Mouse (Mus musculus): ENCODE data around the gene Pigk. TPM values are rescaled to one million over a fixed set of nuclear protein-coding genes. Genes with fewer than 3 reads are reported as not detected.

Gene Pigk
- total RNA-seq, 4 experiments from 2014 or later = 21.7 to 26.6 (median 23.0) TPM

GRCm38 (mm10) chr3:152980978-152981974 lies 267.4 kb downstream of the Pigk start:
- no peak for DNase-seq (ENCODE audit: low spot score)

- no peak for DNase-seq (ENCODE audit: low spot score)
Measured at GRCm38 (mm10) chr3:152981988-152982387, 268.1 kb downstream of the Pigk start, which contains the start of gene St6galnac5. St6galnac5 (minus strand) TSS chr3:152982246.

DNA sequence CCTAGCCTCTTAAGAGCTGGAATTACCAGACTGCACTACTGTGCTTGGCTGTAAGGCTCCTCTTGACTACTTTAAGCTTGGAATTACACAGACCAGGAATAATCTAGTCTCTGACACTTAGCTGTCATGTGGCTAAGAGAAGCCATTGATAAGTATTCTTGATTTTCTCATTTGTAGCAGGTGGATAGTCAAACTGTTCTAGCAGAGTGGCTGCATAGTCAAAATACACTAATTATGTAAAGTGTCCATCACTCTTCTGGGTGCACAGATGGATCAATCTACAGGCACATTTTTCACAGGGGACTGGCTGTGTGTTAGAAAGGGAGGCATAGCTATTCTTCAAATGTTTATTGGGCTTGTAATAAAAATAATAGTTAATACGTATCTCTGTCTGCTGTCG lies 276.9 kb downstream of the Pigk start:
- no peak for DNase-seq (ENCODE audit: low spot score)

DNA sequence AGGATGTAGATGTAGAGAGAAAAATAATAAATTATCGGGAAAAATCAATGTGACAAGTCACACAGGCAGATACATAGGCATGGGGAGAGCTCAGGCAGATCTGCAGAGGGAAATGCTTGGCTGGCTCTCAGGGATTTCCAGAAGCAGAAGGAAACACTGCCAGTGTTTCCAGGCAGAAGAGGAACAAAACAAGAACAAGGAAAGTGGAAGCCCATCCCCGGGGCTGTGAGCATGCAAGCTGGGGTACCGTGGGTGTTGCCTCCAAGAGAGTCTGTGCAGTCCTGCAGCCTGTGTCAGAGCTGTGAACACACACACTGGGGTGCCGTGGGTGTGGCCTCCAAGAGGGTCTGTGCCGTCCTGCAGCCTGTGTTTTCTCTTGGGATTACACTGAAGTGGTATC lies 279.7 kb downstream of the Pigk start:
- DNase-seq (ENCODE audit: low spot score) = no peak

DNA sequence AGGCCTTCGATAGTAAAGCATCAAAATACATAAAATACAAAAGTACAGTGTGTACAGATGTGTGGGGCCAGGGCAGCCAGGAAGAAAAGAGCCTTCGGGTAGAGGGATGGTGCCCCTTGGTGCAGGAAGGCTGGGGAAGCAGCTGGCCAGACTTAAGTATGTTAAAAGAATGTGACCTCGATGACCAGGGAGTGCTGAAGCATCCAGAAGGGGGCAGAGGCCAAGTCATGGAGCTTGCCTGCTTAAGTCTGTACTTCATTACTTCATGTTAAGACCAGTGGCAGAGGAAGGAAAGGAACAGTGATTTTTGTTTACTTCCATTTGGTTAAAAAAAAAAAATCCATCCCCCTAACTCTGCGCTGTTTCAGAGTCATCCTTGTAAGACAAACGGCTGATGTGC lies 284.2 kb downstream of the Pigk start:
- DNase-seq (ENCODE audit: low spot score) = no peak

DNA sequence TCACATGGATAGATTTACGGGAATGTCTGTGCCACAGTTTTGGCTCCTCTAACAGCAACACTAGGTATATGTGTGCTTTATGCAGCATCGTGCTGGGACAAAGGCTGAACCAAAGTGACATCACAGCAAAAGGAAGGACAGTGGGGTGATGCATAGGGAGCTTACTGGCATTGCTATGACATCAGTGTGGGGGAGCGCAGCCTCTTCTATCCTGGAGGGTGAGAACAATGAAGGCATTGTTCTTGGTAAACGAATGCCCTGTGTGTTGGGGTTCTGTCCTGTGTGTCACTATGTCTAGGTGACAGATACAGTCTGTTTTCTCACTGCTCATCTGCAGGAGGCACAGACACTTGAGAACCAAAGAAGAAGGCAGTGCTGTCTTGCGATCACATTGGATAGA lies 285.0 kb downstream of the Pigk start:
- DNase-seq (ENCODE audit: low spot score) = no peak

DNA sequence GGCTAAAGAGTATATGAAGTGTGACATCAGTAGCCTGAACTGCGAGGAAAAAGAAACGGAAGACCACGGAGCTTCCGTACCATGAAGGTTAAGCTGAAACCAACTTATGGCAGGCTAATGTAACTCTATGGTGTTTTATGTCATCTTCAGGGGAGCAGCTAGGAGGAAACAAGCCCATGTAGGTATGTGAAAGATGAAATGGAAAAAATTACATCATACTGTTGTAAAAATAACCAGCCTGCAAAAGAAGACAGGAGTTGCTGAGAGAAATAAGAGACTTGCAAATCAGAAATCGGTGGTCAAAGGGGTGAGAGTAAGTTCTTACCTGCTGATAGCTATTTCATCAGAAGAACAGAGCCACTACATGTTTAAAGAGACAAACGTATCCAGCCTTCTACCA lies 293.0 kb downstream of the Pigk start:
- no peak for DNase-seq (ENCODE audit: low spot score)

GRCm38 (mm10) chr3:153016355-153016754 lies 302.5 kb downstream of the Pigk start:
- DNase-seq (ENCODE audit: low spot score) = no peak

- no peak for DNase-seq (ENCODE audit: low spot score)
Measured at GRCm38 (mm10) chr3:153018051-153018450, 304.2 kb downstream of the Pigk start.

GRCm38 (mm10) chr3:153024016-153024415 lies 310.1 kb downstream of the Pigk start:
- no peak for DNase-seq (ENCODE audit: low spot score)

Other genes starting within 250 kb of the Pigk start
- gene Ak5, start 45.7 kb upstream of the Pigk start, total RNA-seq (2022) = under 1 TPM in 2 of 4 experiments, not detected in 2; 0.11 to 0.25 TPM